Mouse (Mus musculus) hindbrain, embryonic 16.5 days (tissue): ENCODE data around the gene Nfatc4. TPM values are rescaled to one million over a fixed set of nuclear protein-coding genes. Genes with fewer than 3 reads are reported as not detected.
A peak's percentile ranks its signal among the peaks of the same experiment; 100 is the strongest.

ENCODE experiments used
- ATAC-seq: fragments of 200-750 bp; cut with Nextera tagmentation; 2 replicates; pipeline ENCODE4 v1.8.0; 2017; ENCODE audit warnings: moderate TSS enrichment, moderate library complexity
- H3K27ac ChIP-seq: fragments of 300-500 bp; sonication (generic); 2 replicates; pipeline ENCODE4 v1.5.1; 2014; ENCODE audit warnings: low read depth, mild to moderate bottlenecking, control low read depth, low read length, moderate library complexity
- H3K27me3 ChIP-seq: fragments of 300-500 bp; sonication (generic); replicated peaks from 2 replicates; pipeline ENCODE4 v1.6.1; 2014; ENCODE audit warnings: low read length; ENCODE audit not compliant: control insufficient read depth, insufficient read depth
- H3K36me3 ChIP-seq: fragments of 300-500 bp; sonication (generic); 2 replicates; pipeline ENCODE4 v1.6.1; 2014; ENCODE audit warnings: mild to moderate bottlenecking, low read length, moderate library complexity, mixed read lengths; ENCODE audit not compliant: control insufficient read depth, insufficient read depth
- H3K4me1 ChIP-seq: fragments of 300-500 bp; sonication (generic); 2 replicates; pipeline ENCODE4 v1.6.1; 2014; ENCODE audit warnings: low read depth, low read length; ENCODE audit not compliant: control insufficient read depth, insufficient read depth
- H3K4me2 ChIP-seq: fragments of 300-500 bp; sonication (generic); 2 replicates; pipeline ENCODE4 v1.6.1; 2014; ENCODE audit warnings: mild to moderate bottlenecking, low read length, control low read depth, moderate library complexity
- H3K4me3 ChIP-seq: fragments of 300-500 bp; sonication (generic); 2 replicates; pipeline ENCODE4 v1.5.1; 2014; ENCODE audit warnings: mild to moderate bottlenecking, low read length, control low read depth, moderate library complexity
- H3K9ac ChIP-seq: fragments of 300-500 bp; sonication (generic); 2 replicates; pipeline ENCODE4 v1.6.1; 2014; ENCODE audit warnings: low read depth, mild to moderate bottlenecking, control low read depth, low read length, moderate library complexity
- H3K9me3 ChIP-seq: fragments of 300-500 bp; sonication (generic); 2 replicates; pipeline ENCODE4 v1.6.1; 2014; ENCODE audit warnings: mild to moderate bottlenecking, low read length, moderate library complexity; ENCODE audit not compliant: control insufficient read depth
- WGBS: fragments of 180-500 bp; shearing (Covaris S2); extraction: QIAGEN DNeasy Blood & Tissue Kit; methylation state at CpG from one replicate; pipeline ENCODE4 v1.1.7; 2014; 5-methylcytosine and 5-hydroxymethylcytosine counted together
- polyA plus RNA-seq: library from polyadenylated mRNA; unstranded; fragments of >200 nt; fragmentation: Nextera tagmentation; extraction: Ambion mirVana; gene quantifications from 2 replicates; pipeline ENCODE4 v1.2.1, GENCODE M21; 2015

The Nfatc4 gene
- polyA plus RNA-seq, 1 experiment from 2014 or later: 6.5 TPM

DNA sequence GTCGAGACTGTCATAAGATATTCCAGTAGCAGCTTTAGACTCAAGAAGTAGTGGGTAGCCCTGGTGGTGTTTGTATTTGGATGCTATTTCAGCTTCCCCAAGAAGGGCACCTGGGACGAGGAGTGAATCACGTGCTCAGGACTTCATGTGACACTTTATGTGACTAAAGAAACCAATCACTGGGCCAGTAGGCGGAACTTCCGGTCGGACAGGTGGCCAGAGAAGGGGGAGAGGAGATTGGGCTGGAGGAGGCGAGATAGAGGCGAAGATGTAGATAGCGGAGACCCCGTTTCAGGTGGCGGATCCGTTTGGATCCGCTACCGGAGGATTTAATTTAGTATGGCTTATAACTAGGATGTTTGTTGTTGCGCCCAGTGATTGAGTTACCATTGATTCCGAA, 8.1 kb upstream of the Nfatc4 start:
- Histone ChIP-seq H3K27ac (peak overlapping the region; percentile 23; the same call in 1 of the 2 replicates), H3K4me2 (peak overlapping the region; percentile 71), H3K9ac (peak overlapping the region; percentile 62), H3K27me3 (no peaks in the 10 kb centered on the region), H3K4me1 (no peaks in the 10 kb centered on the region), H3K36me3 (no peaks in the 10 kb centered on the region), H3K4me3 (peak overlapping the region; percentile 52), H3K9me3 (no peaks in the 10 kb centered on the region)
- ATAC-seq: peak; percentile 93
- WGBS: 25% methylated on average over 16 of the region's 16 CpGs

DNA sequence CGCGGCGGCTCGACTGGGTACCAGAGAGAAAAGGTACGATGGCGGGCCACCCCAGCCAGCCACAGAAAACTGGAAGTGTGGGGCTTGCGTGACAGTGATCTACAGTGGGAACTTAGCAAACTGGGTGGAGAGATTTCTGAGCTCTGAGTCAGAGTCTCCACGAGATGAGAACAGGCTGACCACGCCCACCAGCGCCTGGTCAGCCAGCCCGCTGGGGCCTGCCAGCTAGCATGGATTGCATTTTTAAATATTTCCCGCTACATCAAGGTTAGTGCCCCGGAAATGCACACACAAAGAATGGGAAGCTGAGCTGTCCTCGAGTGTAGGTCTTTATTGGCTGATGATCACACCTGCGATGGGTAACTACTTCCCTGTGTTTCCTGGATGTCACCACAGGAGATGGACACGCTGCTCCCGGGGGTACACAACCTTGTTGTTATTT, 7.6 kb upstream of the Nfatc4 start:
- Histone ChIP-seq H3K27me3 (no peaks in the 10 kb centered on the region), H3K9ac (peak overlapping the region; percentile 62), H3K4me3 (peak overlapping the region; percentile 52), H3K4me1 (no peaks in the 10 kb centered on the region), H3K9me3 (no peaks in the 10 kb centered on the region), H3K4me2 (peak overlapping the region; percentile 71), H3K36me3 (no peaks in the 10 kb centered on the region), H3K27ac (peak overlapping the region; percentile 36; the same call in 1 of the 2 replicates)
- peak; percentile 75 for ATAC-seq
- 22% methylated on average over 17 of the region's 17 CpGs for WGBS

DNA sequence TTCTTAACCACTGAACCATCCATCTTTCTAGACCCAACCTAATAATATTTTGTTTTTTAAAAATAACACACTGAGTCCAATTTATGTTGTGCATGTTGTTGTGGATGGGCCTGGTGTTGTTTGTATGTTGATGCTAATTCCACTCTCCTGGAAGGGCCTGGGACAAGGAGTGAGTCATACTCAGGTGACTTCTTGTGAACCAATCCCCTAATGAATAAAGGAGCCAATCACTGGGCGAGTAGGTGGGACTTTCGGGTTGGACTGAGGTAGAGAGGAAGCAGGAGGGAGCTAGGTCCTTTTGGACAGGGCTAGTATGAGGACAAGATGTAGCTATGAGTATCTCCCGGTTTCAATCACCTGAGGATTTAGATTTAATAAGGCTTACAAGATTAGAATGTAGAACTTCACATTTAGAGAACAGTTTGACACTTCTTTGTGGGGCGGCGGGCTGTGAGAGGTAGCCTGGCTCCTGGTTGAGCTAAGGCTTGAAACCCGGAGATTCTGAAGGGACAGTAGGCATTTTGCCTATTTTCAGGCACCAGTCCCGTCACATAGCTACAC, 3.0 kb upstream of the Nfatc4 start:
- H3K9me3 ChIP-seq: no peaks in the 10 kb centered on the region
- H3K4me1 ChIP-seq: peaks cover 15% of the 10 kb centered on the region
- no peak overlapping the region for H3K4me2 ChIP-seq
- no peak overlapping the region for H3K27ac ChIP-seq
- 77% methylated on average over 7 of the region's 7 CpGs for WGBS
- no peak overlapping the region for H3K4me3 ChIP-seq
- no peaks in the 10 kb centered on the region for H3K36me3 ChIP-seq
- no peaks in the 10 kb centered on the region for H3K27me3 ChIP-seq
- no peak for ATAC-seq
- H3K9ac ChIP-seq: no peak overlapping the region

DNA sequence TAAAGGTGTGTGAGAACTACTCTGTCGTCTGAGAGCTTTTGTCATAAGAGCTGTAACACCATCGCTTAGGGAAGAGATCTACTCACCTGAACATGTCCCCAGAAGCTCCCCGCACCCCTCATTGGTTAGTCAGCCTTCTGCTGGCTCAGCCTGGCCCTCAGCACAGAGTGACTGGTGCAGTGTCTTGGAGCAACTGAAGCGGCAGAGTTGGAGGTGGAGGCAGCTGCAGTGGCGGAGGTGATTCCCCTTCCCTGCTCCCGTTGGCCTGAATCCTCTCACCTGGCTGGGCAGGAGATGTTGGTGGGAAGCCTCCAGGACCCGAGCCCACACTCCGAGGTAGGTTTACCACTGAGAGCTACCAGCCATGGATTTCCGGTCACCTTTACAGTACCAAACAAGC, 2.4 kb upstream of the Nfatc4 start:
- H3K9ac ChIP-seq: no peak overlapping the region
- no peaks in the 10 kb centered on the region for H3K36me3 ChIP-seq
- no peaks in the 10 kb centered on the region for H3K27me3 ChIP-seq
- H3K9me3 ChIP-seq: no peaks in the 10 kb centered on the region
- ATAC-seq: no peak
- no peak overlapping the region for H3K4me2 ChIP-seq
- peaks cover 19% of the 10 kb centered on the region for H3K4me1 ChIP-seq
- whole genome bisulfite sequencing: 84% methylated on average over 9 of the region's 9 CpGs
- H3K4me3 ChIP-seq: no peak overlapping the region
- H3K27ac ChIP-seq: no peak overlapping the region

DNA sequence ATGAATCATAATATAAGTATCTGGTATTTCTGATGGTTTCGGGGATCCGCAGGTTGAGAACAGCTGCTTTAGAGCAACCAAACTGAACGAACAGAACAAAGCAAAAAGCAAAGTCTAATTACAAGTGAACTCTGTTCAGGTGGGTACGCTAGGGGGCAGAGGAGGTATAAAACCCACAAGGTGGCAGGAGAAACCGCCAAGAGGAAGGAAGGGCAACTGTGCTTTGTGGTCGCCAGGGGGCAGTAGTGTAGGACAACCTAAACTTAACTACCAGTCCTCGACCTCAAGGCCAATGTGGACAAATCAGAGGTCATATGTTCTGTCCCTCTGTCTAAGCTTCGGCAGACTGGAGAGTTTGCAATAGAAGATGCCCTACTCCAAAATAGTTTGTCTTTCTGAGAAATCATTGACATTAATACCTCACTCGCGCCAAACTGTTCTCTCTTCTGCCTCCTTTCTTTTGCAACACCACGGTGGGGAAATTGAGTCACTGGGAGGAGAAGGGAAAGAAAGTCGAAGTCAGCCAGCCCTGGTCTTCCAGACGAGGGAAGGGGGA, 431 bp upstream of the Nfatc4 start:
- peak overlapping the region; percentile 63 for H3K4me3 ChIP-seq
- 4% methylated on average over 13 of the region's 13 CpGs for WGBS
- H3K9ac ChIP-seq: peak overlapping the region; percentile 74
- peaks cover 31% of the 10 kb centered on the region for H3K4me1 ChIP-seq
- no peaks in the 10 kb centered on the region for H3K36me3 ChIP-seq
- H3K9me3 ChIP-seq: no peaks in the 10 kb centered on the region
- peaks cover 7% of the 10 kb centered on the region; the same call in 1 of the 2 replicates for H3K27me3 ChIP-seq
- H3K27ac ChIP-seq: peak overlapping the region; percentile 79
- 0 out of 2 replicates have a peak, but pooled peaks have one; percentile 10 for ATAC-seq
- H3K4me2 ChIP-seq: peak overlapping the region; percentile 85

DNA sequence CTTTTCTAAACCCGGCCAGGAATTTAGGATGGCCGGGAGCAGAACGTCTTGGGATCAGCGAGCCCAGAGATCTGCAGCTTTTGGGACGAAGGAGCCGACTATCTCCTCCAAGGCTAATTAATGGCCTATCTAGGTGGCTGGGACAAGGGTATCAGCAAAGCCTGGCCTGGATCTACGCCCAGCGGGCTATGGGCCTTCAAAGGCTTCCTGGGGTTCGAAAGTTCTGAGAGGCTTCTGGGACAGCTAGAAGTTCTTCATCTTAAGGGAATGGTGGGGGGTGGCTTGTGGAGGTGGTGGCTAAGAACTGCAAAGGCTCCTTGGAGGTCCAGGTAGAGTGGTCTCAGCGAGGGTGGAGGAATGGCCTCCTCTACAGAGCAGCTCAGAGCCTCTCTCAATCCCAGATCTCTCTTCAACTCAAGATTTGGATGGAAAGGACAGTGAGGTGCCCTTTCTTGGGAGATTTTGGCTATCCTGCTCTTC, 1.1 kb downstream of the Nfatc4 start:
- Histone ChIP-seq H3K4me1 (peaks cover 31% of the 10 kb centered on the region), H3K4me3 (peak overlapping the region; percentile 63), H3K27me3 (peaks cover 7% of the 10 kb centered on the region; the same call in 1 of the 2 replicates), H3K9ac (peak overlapping the region; percentile 74), H3K9me3 (no peaks in the 10 kb centered on the region), H3K27ac (peak overlapping the region; percentile 67), H3K36me3 (no peaks in the 10 kb centered on the region), H3K4me2 (peak overlapping the region; percentile 85)
- 4% methylated on average over 10 of the region's 10 CpGs for WGBS
- ATAC-seq: no peak

DNA sequence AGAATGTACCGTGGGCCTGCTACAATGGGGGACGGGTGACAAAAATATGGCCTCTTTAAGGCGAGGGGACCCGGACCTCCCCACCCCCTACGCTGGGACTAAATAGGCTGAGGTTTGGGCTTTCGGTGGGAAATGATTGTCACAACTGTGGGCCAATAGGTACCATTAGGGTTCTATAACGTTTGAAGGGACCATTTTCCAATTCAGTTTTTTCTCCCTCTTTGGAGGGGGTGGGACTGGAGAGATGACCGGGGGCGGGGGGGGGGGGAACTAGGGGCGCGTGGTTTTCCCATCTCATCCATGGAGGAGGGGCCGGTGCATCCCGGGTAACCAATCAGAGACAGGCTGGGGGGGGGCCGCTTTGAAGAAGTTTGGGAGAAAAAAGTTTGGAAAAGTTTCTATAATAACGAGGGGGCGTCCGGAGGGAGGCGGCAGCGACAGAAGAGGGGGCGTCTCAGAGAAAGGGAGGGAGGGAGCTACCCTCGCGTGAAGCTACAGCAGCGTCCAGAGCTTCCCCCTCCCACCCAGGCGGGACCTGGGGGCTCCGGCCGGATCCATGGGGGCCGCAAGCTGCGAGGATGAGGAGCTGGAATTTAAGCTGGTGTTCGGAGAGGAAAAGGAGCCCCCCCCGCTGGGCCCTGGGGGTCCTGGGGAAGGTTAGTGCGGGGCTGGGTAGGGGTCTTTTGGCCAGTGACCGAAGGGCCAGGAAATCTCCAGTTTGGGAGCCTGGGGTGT, 1.7 kb downstream of the Nfatc4 start:
- Histone ChIP-seq H3K4me2 (peak overlapping the region; percentile 85), H3K36me3 (no peaks in the 10 kb centered on the region), H3K27me3 (peaks cover 7% of the 10 kb centered on the region; the same call in 1 of the 2 replicates), H3K4me3 (peak overlapping the region; percentile 63), H3K9ac (peak overlapping the region; percentile 54), H3K27ac (peak overlapping the region; percentile 73), H3K4me1 (peaks cover 31% of the 10 kb centered on the region), H3K9me3 (no peaks in the 10 kb centered on the region)
- ATAC-seq: no peak
- 2% methylated on average over 29 of the region's 32 CpGs for WGBS

DNA sequence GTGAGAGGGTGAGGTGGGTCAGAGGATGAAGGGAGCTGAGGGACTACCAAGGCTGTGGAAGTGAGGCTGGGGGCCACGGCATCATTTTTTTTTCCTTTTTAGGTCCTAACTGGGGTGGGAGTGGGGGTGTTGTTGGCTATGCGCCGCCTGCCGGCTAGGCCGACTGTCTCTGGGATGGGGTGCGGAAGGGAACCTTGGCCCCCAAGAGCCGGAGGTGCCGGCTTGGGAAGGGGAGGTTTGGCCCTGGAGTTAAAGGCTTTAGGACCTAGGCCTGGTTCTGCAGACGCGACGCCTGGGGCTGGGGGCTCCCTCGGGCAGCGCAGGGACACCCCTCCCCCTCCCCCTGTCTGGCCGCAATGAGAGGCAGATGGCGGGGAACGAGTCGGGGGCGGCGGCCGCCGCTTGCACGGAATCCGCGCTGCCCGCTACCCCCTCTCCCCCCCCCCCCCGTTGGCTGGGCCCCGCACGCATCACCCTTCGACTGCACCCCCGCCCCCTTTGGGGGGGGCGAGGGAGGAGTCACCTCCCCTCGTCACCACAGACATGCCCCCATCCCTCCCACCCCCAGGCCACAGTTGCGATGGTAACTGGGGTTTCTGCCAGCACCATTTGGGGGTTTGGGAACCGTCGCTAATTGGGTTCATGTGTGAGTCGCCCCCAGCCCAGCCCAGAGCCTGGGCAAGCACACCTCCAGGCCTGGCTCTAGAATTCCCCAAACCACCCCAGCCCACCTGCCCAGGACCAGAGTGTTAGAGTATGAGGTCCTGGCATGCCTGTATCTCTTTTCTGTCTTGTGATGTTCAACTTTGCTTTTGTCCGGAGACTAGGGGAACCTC, 2.5 kb downstream of the Nfatc4 start:
- H3K27me3 ChIP-seq: peaks cover 7% of the 10 kb centered on the region; the same call in 1 of the 2 replicates
- ATAC-seq: peak; percentile 21; the same call in 1 of the 2 replicates
- peak overlapping the region; percentile 85 for H3K4me2 ChIP-seq
- H3K4me1 ChIP-seq: peaks cover 31% of the 10 kb centered on the region
- peak overlapping the region; percentile 54 for H3K9ac ChIP-seq
- WGBS: 0% methylated on average over 24 of the region's 37 CpGs
- H3K9me3 ChIP-seq: no peaks in the 10 kb centered on the region
- H3K36me3 ChIP-seq: no peaks in the 10 kb centered on the region
- H3K4me3 ChIP-seq: peak overlapping the region; percentile 63
- H3K27ac ChIP-seq: peak overlapping the region; percentile 73
